Mouse (Mus musculus) hindbrain, embryonic 12.5 days (tissue): ENCODE data around the gene Man2a1. TPM values are rescaled to one million over a fixed set of nuclear protein-coding genes. Genes with fewer than 3 reads are reported as not detected.

Experiments used
- ATAC-seq: fragments of 200-750 bp; cut with Nextera tagmentation; 2 replicates; pipeline ENCODE4 v1.8.0; 2017; ENCODE audit warnings: moderate TSS enrichment; ENCODE audit not compliant: low FRiP score
- H3K27ac ChIP-seq: fragments of 300-500 bp; sonication (generic); 2 replicates; pipeline ENCODE4 v1.5.1; 2016; ENCODE audit warnings: mild to moderate bottlenecking
- H3K27me3 ChIP-seq: fragments of 300-500 bp; sonication (generic); 2 replicates; pipeline ENCODE4 v1.6.1; 2016; ENCODE audit warnings: mild to moderate bottlenecking
- H3K36me3 ChIP-seq: fragments of 300-500 bp; sonication (generic); 2 replicates; pipeline ENCODE4 v1.6.1; 2016; ENCODE audit warnings: mild to moderate bottlenecking
- H3K4me1 ChIP-seq: fragments of 300-500 bp; sonication (generic); 2 replicates; pipeline ENCODE4 v1.6.1; 2016
- H3K4me2 ChIP-seq: fragments of 300-500 bp; sonication (generic); replicated peaks from 2 replicates; pipeline ENCODE4 v1.6.1; 2016; ENCODE audit warnings: mild to moderate bottlenecking
- H3K4me3 ChIP-seq: fragments of 300-500 bp; sonication (generic); 2 replicates; pipeline ENCODE4 v1.5.1; 2016; ENCODE audit warnings: mild to moderate bottlenecking
- H3K9ac ChIP-seq: fragments of 300-500 bp; sonication (generic); 2 replicates; pipeline ENCODE4 v1.6.1; 2016; ENCODE audit warnings: mild to moderate bottlenecking, moderate library complexity
- H3K9me3 ChIP-seq: fragments of 300-500 bp; sonication (generic); replicated peaks from 2 replicates; pipeline ENCODE4 v1.6.1; 2016; ENCODE audit warnings: mild to moderate bottlenecking
- WGBS: fragments of 180-500 bp; shearing (Covaris S2); methylation state at CpG from one replicate; pipeline ENCODE4 v1.1.7; 2016; 5-methylcytosine and 5-hydroxymethylcytosine counted together
- polyA plus RNA-seq: library from polyadenylated mRNA; unstranded; fragments of >200 nt; fragmentation: Nextera tagmentation; extraction: Ambion mirVana; gene quantifications from 2 replicates; pipeline ENCODE4 v1.2.1, GENCODE M21; 2016

Gene Man2a1
- polyA plus RNA-seq, 1 experiment from 2014 or later: 6.5 TPM

- H3K27me3 ChIP-seq: no peaks in the 10 kb centered on the region
- no peaks in the 10 kb centered on the region for H3K9me3 ChIP-seq
- WGBS: 93% methylated on average over 4 of the region's 4 CpGs
- H3K9ac ChIP-seq: no peak overlapping the region
- H3K4me2 ChIP-seq: no peak overlapping the region
- no peak for ATAC-seq
- 0 out of 2 replicates have a peak, but pooled peaks cover 5% of the 10 kb centered on the region for H3K36me3 ChIP-seq
- no peak overlapping the region for H3K4me3 ChIP-seq
- H3K27ac ChIP-seq: no peak overlapping the region
- no peaks in the 10 kb centered on the region for H3K4me1 ChIP-seq
Observed at GRCm38 (mm10) chr17:64684088-64684487, 83.6 kb downstream of the Man2a1 start.

- Histone ChIP-seq H3K36me3 (peaks cover 10% of the 10 kb centered on the region), H3K27me3 (no peaks in the 10 kb centered on the region), H3K9me3 (no peaks in the 10 kb centered on the region), H3K4me1 (no peaks in the 10 kb centered on the region), H3K9ac (no peak overlapping the region), H3K4me2 (no peak overlapping the region), H3K27ac (no peak overlapping the region), H3K4me3 (no peak overlapping the region)
- ATAC-seq: no peak
- 91% methylated on average over 6 of the region's 6 CpGs for WGBS
Observed at GRCm38 (mm10) chr17:64685216-64685903, 84.8 kb downstream of the Man2a1 start.

GRCm38 (mm10) chr17:64689614-64690013 is 89.1 kb downstream of the Man2a1 start:
- no peaks in the 10 kb centered on the region for H3K9me3 ChIP-seq
- no peaks in the 10 kb centered on the region for H3K4me1 ChIP-seq
- no peak overlapping the region for H3K27ac ChIP-seq
- peaks cover 12% of the 10 kb centered on the region for H3K36me3 ChIP-seq
- WGBS: 96% methylated on average over 3 of the region's 3 CpGs
- no peak overlapping the region for H3K4me2 ChIP-seq
- H3K9ac ChIP-seq: no peak overlapping the region
- H3K4me3 ChIP-seq: no peak overlapping the region
- ATAC-seq: no peak
- no peaks in the 10 kb centered on the region for H3K27me3 ChIP-seq

- H3K4me2 ChIP-seq: no peak overlapping the region
- no peak overlapping the region for H3K27ac ChIP-seq
- H3K4me1 ChIP-seq: no peaks in the 10 kb centered on the region
- no peak overlapping the region for H3K4me3 ChIP-seq
- H3K9me3 ChIP-seq: no peaks in the 10 kb centered on the region
- H3K27me3 ChIP-seq: no peaks in the 10 kb centered on the region
- H3K36me3 ChIP-seq: peaks cover 3% of the 10 kb centered on the region; the same call in 1 of the 2 replicates
- H3K9ac ChIP-seq: no peak overlapping the region
- no peak for ATAC-seq
- WGBS: 72% methylated on average over 10 of the region's 10 CpGs
Observed at GRCm38 (mm10) chr17:64697277-64697831, 96.8 kb downstream of the Man2a1 start.

GRCm38 (mm10) chr17:64698516-64698915 is 98.0 kb downstream of the Man2a1 start:
- ATAC-seq: no peak
- no peak overlapping the region for H3K9ac ChIP-seq
- 87% methylated on average over 8 of the region's 8 CpGs for WGBS
- H3K4me2 ChIP-seq: no peak overlapping the region
- no peak overlapping the region for H3K4me3 ChIP-seq
- no peaks in the 10 kb centered on the region for H3K4me1 ChIP-seq
- H3K27ac ChIP-seq: no peak overlapping the region
- no peaks in the 10 kb centered on the region for H3K9me3 ChIP-seq
- H3K36me3 ChIP-seq: peaks cover 3% of the 10 kb centered on the region; the same call in 1 of the 2 replicates
- peaks cover 3% of the 10 kb centered on the region; the same call in 1 of the 2 replicates for H3K27me3 ChIP-seq

- 78% methylated on average over 4 of the region's 4 CpGs for WGBS
Observed at GRCm38 (mm10) chr17:64703649-64704230, 103.2 kb downstream of the Man2a1 start.

GRCm38 (mm10) chr17:64707529-64707928 is 107.0 kb downstream of the Man2a1 start:
- peaks cover 5% of the 10 kb centered on the region for H3K4me1 ChIP-seq
- WGBS: 77% methylated on average over 6 of the region's 6 CpGs
- no peaks in the 10 kb centered on the region for H3K36me3 ChIP-seq
- H3K4me3 ChIP-seq: no peak overlapping the region
- no peak for ATAC-seq
- no peak overlapping the region for H3K27ac ChIP-seq
- peaks cover 11% of the 10 kb centered on the region; the same call in 1 of the 2 replicates for H3K27me3 ChIP-seq
- H3K4me2 ChIP-seq: no peak overlapping the region
- H3K9ac ChIP-seq: no peak overlapping the region
- no peaks in the 10 kb centered on the region for H3K9me3 ChIP-seq

More at GRCm38 (mm10) chr17:64703649-64704230, 103.2 kb downstream of the Man2a1 start:
- no peak overlapping the region for H3K4me2 ChIP-seq
- no peaks in the 10 kb centered on the region for H3K9me3 ChIP-seq
- no peak for ATAC-seq
- H3K27me3 ChIP-seq: peaks cover 11% of the 10 kb centered on the region; the same call in 1 of the 2 replicates
- H3K4me3 ChIP-seq: no peak overlapping the region
- H3K27ac ChIP-seq: 0 out of 2 replicates have a peak overlapping the region, but pooled peaks have one; percentile 7
- H3K9ac ChIP-seq: no peak overlapping the region
- no peaks in the 10 kb centered on the region for H3K36me3 ChIP-seq
- peaks cover 5% of the 10 kb centered on the region for H3K4me1 ChIP-seq

GRCm38 (mm10) chr17:64716318-64716717 is 115.8 kb downstream of the Man2a1 start:
- H3K4me1 ChIP-seq: no peaks in the 10 kb centered on the region
- no peaks in the 10 kb centered on the region for H3K27me3 ChIP-seq
- no peak overlapping the region for H3K4me3 ChIP-seq
- H3K36me3 ChIP-seq: 0 out of 2 replicates have a peak, but pooled peaks cover 2% of the 10 kb centered on the region
- 81% methylated on average over 4 of the region's 4 CpGs for WGBS
- H3K9me3 ChIP-seq: no peaks in the 10 kb centered on the region
- H3K4me2 ChIP-seq: no peak overlapping the region
- no peak overlapping the region for H3K27ac ChIP-seq
- H3K9ac ChIP-seq: no peak overlapping the region
- no peak for ATAC-seq

GRCm38 (mm10) chr17:64719760-64720159 is 119.2 kb downstream of the Man2a1 start:
- Histone ChIP-seq H3K36me3 (no peaks in the 10 kb centered on the region), H3K27me3 (no peaks in the 10 kb centered on the region), H3K4me3 (no peak overlapping the region), H3K4me1 (no peaks in the 10 kb centered on the region), H3K9me3 (no peaks in the 10 kb centered on the region), H3K4me2 (no peak overlapping the region), H3K27ac (no peak overlapping the region), H3K9ac (no peak overlapping the region)
- WGBS: 64% methylated on average over 5 of the region's 5 CpGs
- ATAC-seq: no peak

GRCm38 (mm10) chr17:64721112-64721511 is 120.6 kb downstream of the Man2a1 start:
- Histone ChIP-seq H3K36me3 (no peaks in the 10 kb centered on the region), H3K27ac (no peak overlapping the region), H3K9ac (no peak overlapping the region), H3K4me1 (no peaks in the 10 kb centered on the region), H3K27me3 (no peaks in the 10 kb centered on the region), H3K4me3 (no peak overlapping the region), H3K4me2 (no peak overlapping the region), H3K9me3 (no peaks in the 10 kb centered on the region)
- ATAC-seq: no peak
- 89% methylated on average over 5 of the region's 5 CpGs for WGBS

- H3K36me3 ChIP-seq: no peaks in the 10 kb centered on the region
- H3K9ac ChIP-seq: no peak overlapping the region
- no peak overlapping the region for H3K4me2 ChIP-seq
- ATAC-seq: no peak
- H3K9me3 ChIP-seq: no peaks in the 10 kb centered on the region
- no peak overlapping the region for H3K4me3 ChIP-seq
- no peaks in the 10 kb centered on the region for H3K4me1 ChIP-seq
- H3K27ac ChIP-seq: no peak overlapping the region
- 97% methylated on average over 1 of the region's 1 CpGs for WGBS
- H3K27me3 ChIP-seq: no peaks in the 10 kb centered on the region
Observed at GRCm38 (mm10) chr17:64723162-64723561, 122.6 kb downstream of the Man2a1 start.

GRCm38 (mm10) chr17:64725214-64725613 is 124.7 kb downstream of the Man2a1 start:
- no peaks in the 10 kb centered on the region for H3K36me3 ChIP-seq
- H3K4me1 ChIP-seq: no peaks in the 10 kb centered on the region
- H3K9me3 ChIP-seq: no peaks in the 10 kb centered on the region
- no peak for ATAC-seq
- 90% methylated on average over 3 of the region's 3 CpGs for WGBS
- no peak overlapping the region for H3K4me2 ChIP-seq
- H3K4me3 ChIP-seq: no peak overlapping the region
- no peaks in the 10 kb centered on the region for H3K27me3 ChIP-seq
- H3K9ac ChIP-seq: no peak overlapping the region
- H3K27ac ChIP-seq: no peak overlapping the region
